Mouse (Mus musculus): ENCODE measurements around the gene Vash1. TPM values are rescaled to one million over a fixed set of nuclear protein-coding genes. Genes with fewer than 3 reads are reported as not detected.
A peak's percentile ranks its signal among the peaks of the same experiment; 100 is the strongest.

The Vash1 gene
- polyA plus RNA-seq, 1 experiment, result 1.6 TPM

DNA sequence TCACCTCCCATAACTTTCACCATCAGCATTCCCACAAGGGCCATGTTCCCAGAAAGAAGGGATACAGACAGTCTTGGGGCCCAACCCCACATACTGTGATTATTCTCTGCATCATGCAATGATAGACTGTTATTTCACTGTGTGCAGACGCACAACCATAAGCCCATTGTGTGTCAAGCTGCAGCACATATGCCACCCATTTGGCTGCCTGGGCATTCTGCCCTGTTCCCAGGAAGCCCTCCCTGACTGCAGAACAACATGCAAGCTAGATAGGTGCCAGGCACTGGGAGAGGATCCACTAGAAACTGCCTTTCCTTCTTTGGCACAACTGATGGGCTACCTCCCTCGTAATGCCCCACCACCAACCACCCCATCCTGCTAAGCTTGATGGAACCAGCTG is 10.1 kb upstream of the Vash1 start:
- no peak for TF ChIP-seq TCF3 (IDR thresholded peaks at IDR 0.05; ENCODE audit: insufficient read length, low read depth)
- no peak for TF ChIP-seq POLR2A (IDR thresholded peaks at IDR 0.05; ENCODE audit: insufficient read length, low read depth)
- TF ChIP-seq E2F4 (IDR thresholded peaks at IDR 0.05; ENCODE audit: insufficient read depth), result no peak
- TF ChIP-seq REST (IDR thresholded peaks at IDR 0.05; ENCODE audit: insufficient read depth, insufficient read length), result no peak
- no peak for TF ChIP-seq MAX (IDR thresholded peaks at IDR 0.05; ENCODE audit: low read depth)
- no peak for TF ChIP-seq CEBPB (IDR thresholded peaks at IDR 0.05; ENCODE audit: insufficient read depth, poor library complexity, severe bottlenecking)
- no peak for TF ChIP-seq SRF (IDR thresholded peaks at IDR 0.05; ENCODE audit: control insufficient read depth, insufficient read length, low read depth)
- TF ChIP-seq USF1 (IDR thresholded peaks at IDR 0.05; ENCODE audit: low read depth), result no peak
- TF ChIP-seq TCF12 (IDR thresholded peaks at IDR 0.05; ENCODE audit: insufficient read depth, poor library complexity, severe bottlenecking), result no peak
- TF ChIP-seq MYOD1 (IDR thresholded peaks at IDR 0.05; ENCODE audit: control insufficient read depth in 1 of 3, insufficient read length in 2 of 3, low read depth in 2 of 3), result no peak
- TF ChIP-seq POLR2AphosphoS2 (IDR thresholded peaks at IDR 0.05; ENCODE audit: insufficient read length, low read depth), result no peak
- no peak for TF ChIP-seq MYOG (IDR thresholded peaks at IDR 0.05; ENCODE audit: control insufficient read depth in 1 of 3, insufficient read depth in 1 of 3, insufficient read length in 2 of 3, low read depth in 2 of 3)
- Histone ChIP-seq H3K4me2 (ENCODE audit: low read depth) (no peak overlapping the region), H3K79me2 (ENCODE audit: control insufficient read depth, insufficient read depth) (no peaks in the 10 kb centered on the region), H3K27me3 (ENCODE audit: control insufficient read depth, insufficient read depth, insufficient read length) (peaks cover 36% of the 10 kb centered on the region), H3ac (ENCODE audit: control insufficient read depth, insufficient read length) (no peak overlapping the region), H3K36me3 (ENCODE audit: control insufficient read depth, insufficient read depth) (no peaks in the 10 kb centered on the region), H3K4me3 (no peak overlapping the region)

DNA sequence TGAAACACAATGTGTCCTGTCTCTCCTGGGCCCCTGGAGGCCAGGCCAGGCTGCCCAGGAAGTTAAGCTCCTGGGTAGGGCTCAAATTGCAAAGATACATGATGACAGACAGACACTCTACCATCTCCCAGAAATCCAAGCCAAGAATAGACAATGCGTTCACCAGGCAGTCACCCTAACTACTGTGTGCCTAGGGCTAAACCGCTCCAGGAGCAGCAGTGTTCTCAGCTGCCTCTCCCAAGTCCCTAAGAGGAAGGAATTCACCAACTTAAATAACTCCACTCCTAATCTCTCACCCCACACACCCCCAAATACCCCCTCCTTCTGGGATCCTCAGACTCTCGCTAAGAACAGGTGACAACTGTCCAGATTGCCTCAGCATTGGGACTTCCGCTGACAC is 6.4 kb upstream of the Vash1 start:
- TF ChIP-seq CEBPB (IDR thresholded peaks at IDR 0.05; ENCODE audit: insufficient read depth, poor library complexity, severe bottlenecking) (no peak), SRF (IDR thresholded peaks at IDR 0.05; ENCODE audit: control insufficient read depth, insufficient read length, low read depth) (no peak), MYOD1 (IDR thresholded peaks at IDR 0.05; ENCODE audit: control insufficient read depth in 1 of 3, insufficient read length in 2 of 3, low read depth in 2 of 3) (no peak), TCF12 (IDR thresholded peaks at IDR 0.05; ENCODE audit: insufficient read depth, poor library complexity, severe bottlenecking) (no peak), E2F4 (IDR thresholded peaks at IDR 0.05; ENCODE audit: insufficient read depth) (no peak), POLR2A (IDR thresholded peaks at IDR 0.05; ENCODE audit: insufficient read length, low read depth) (no peak), REST (IDR thresholded peaks at IDR 0.05; ENCODE audit: insufficient read depth, insufficient read length) (no peak), USF1 (IDR thresholded peaks at IDR 0.05; ENCODE audit: low read depth) (no peak), MAX (IDR thresholded peaks at IDR 0.05; ENCODE audit: low read depth) (no peak), TCF3 (IDR thresholded peaks at IDR 0.05; ENCODE audit: insufficient read length, low read depth) (no peak), MYOG (IDR thresholded peaks at IDR 0.05; ENCODE audit: control insufficient read depth in 1 of 3, insufficient read depth in 1 of 3, insufficient read length in 2 of 3, low read depth in 2 of 3) (no peak), POLR2AphosphoS2 (IDR thresholded peaks at IDR 0.05; ENCODE audit: insufficient read length, low read depth) (no peak)
- no peak overlapping the region for H3K4me2 ChIP-seq (ENCODE audit: low read depth)
- H3ac ChIP-seq (ENCODE audit: control insufficient read depth, insufficient read length), result no peak overlapping the region
- no peaks in the 10 kb centered on the region for H3K36me3 ChIP-seq (ENCODE audit: control insufficient read depth, insufficient read depth)
- H3K4me3 ChIP-seq, result no peak overlapping the region
- no peaks in the 10 kb centered on the region for H3K79me2 ChIP-seq (ENCODE audit: control insufficient read depth, insufficient read depth)
- H3K27me3 ChIP-seq (ENCODE audit: control insufficient read depth, insufficient read depth, insufficient read length), result peaks cover 22% of the 10 kb centered on the region

DNA sequence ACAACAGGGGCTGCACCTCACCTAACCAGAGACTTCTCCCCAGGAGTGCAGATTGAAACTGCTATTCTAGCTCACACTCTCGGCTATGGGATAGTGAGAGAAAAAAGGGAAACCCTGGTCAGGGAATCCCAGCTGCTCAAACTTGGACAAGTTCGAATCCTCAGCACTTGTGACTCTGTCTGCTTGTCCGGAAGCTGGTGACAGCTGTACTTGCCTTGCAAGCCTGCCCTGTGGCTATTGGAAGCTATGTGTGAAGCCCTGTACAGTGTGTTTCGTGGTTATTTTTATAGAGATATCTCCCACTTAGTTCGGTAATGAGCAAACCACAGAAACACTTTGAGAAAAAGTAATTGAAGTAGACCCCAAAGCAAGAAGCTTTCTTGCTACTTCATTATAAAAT is 6.0 kb upstream of the Vash1 start:
- TF ChIP-seq E2F4 (IDR thresholded peaks at IDR 0.05; ENCODE audit: insufficient read depth), result no peak
- peak in 2 of 3 experiments; percentile 59 to 79 for TF ChIP-seq MYOG (IDR thresholded peaks at IDR 0.05; ENCODE audit: control insufficient read depth in 1 of 3, insufficient read depth in 1 of 3, insufficient read length in 2 of 3, low read depth in 2 of 3)
- peak in 2 of 3 experiments; percentile 18 to 33 for TF ChIP-seq MYOD1 (IDR thresholded peaks at IDR 0.05; ENCODE audit: control insufficient read depth in 1 of 3, insufficient read length in 2 of 3, low read depth in 2 of 3)
- Histone ChIP-seq H3K27me3 (ENCODE audit: control insufficient read depth, insufficient read depth, insufficient read length) (peaks cover 23% of the 10 kb centered on the region), H3K4me2 (ENCODE audit: low read depth) (no peak overlapping the region), H3K79me2 (ENCODE audit: control insufficient read depth, insufficient read depth) (no peaks in the 10 kb centered on the region), H3ac (ENCODE audit: control insufficient read depth, insufficient read length) (no peak overlapping the region), H3K36me3 (ENCODE audit: control insufficient read depth, insufficient read depth) (no peaks in the 10 kb centered on the region), H3K4me3 (no peak overlapping the region)

DNA sequence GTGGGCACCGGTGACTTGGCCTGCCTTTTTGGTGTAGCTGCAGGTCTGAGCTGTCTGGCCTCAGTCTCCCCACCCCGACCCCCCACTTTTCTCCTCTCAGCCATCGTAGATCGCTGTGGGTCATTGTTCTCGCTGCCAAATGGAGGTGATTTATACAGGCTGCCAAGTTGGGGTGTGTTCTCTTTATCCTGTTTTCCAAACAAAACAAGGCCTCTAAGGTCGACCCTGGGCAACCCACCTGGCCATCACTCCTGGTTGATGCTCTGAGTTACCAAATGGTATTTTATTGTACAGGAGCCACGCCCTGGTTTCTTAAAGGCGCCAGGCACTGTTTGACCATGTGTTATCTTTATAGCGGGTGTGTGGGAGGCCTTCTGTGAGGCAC is 1.0 kb downstream of the Vash1 start:
- Histone ChIP-seq H3K27me3 (ENCODE audit: control insufficient read depth, insufficient read depth, insufficient read length) (peaks cover 35% of the 10 kb centered on the region), H3K79me2 (ENCODE audit: control insufficient read depth, insufficient read depth) (no peaks in the 10 kb centered on the region), H3K4me3 (peak overlapping the region; percentile 25), H3K36me3 (ENCODE audit: control insufficient read depth, insufficient read depth) (no peaks in the 10 kb centered on the region), H3K4me2 (ENCODE audit: low read depth) (peak overlapping the region; percentile 98), H3ac (ENCODE audit: control insufficient read depth, insufficient read length) (no peak overlapping the region)
- TF ChIP-seq MAX (IDR thresholded peaks at IDR 0.05; ENCODE audit: low read depth) (no peak), MYOD1 (IDR thresholded peaks at IDR 0.05; ENCODE audit: control insufficient read depth in 1 of 3, insufficient read length in 2 of 3, low read depth in 2 of 3) (no peak), POLR2A (IDR thresholded peaks at IDR 0.05; ENCODE audit: insufficient read length, low read depth) (no peak), MYOG (IDR thresholded peaks at IDR 0.05; ENCODE audit: control insufficient read depth in 1 of 3, insufficient read depth in 1 of 3, insufficient read length in 2 of 3, low read depth in 2 of 3) (no peak), SRF (IDR thresholded peaks at IDR 0.05; ENCODE audit: control insufficient read depth, insufficient read length, low read depth) (no peak), POLR2AphosphoS2 (IDR thresholded peaks at IDR 0.05; ENCODE audit: insufficient read length, low read depth) (no peak), USF1 (IDR thresholded peaks at IDR 0.05; ENCODE audit: low read depth) (no peak), CEBPB (IDR thresholded peaks at IDR 0.05; ENCODE audit: insufficient read depth, poor library complexity, severe bottlenecking) (no peak), E2F4 (IDR thresholded peaks at IDR 0.05; ENCODE audit: insufficient read depth) (no peak), REST (IDR thresholded peaks at IDR 0.05; ENCODE audit: insufficient read depth, insufficient read length) (no peak)

DNA sequence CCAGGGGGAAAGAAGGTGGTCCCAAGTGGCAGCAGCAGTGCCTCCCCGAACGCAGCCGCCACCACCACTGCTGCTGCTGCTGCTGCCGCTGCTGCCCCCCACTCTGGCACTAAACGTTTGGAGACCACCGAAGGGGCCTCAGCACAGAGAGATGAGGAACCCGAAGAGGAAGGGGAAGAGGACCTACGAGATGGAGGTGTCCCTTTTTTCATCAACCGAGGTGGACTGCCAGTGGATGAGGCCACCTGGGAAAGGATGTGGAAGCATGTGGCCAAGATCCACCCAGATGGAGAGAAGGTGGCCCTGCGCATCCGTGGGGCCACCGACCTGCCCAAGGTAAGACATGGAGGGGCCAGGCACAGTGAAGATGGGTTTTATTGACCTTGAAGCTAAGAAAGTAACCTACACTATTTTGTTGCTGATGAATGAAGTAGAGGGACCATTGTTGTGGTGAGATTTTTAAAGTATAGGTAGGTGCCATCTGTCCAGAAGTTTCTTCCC is 1.5 kb downstream of the Vash1 start:
- Histone ChIP-seq H3K27me3 (ENCODE audit: control insufficient read depth, insufficient read depth, insufficient read length) (peaks cover 35% of the 10 kb centered on the region), H3K79me2 (ENCODE audit: control insufficient read depth, insufficient read depth) (no peaks in the 10 kb centered on the region), H3ac (ENCODE audit: control insufficient read depth, insufficient read length) (no peak overlapping the region), H3K36me3 (ENCODE audit: control insufficient read depth, insufficient read depth) (no peaks in the 10 kb centered on the region), H3K4me2 (ENCODE audit: low read depth) (no peak overlapping the region), H3K4me3 (peak overlapping the region; percentile 25)
- TF ChIP-seq SRF (IDR thresholded peaks at IDR 0.05; ENCODE audit: control insufficient read depth, insufficient read length, low read depth) (no peak), REST (IDR thresholded peaks at IDR 0.05; ENCODE audit: insufficient read depth, insufficient read length) (no peak), USF1 (IDR thresholded peaks at IDR 0.05; ENCODE audit: low read depth) (no peak), TCF3 (IDR thresholded peaks at IDR 0.05; ENCODE audit: insufficient read length, low read depth) (no peak), E2F4 (IDR thresholded peaks at IDR 0.05; ENCODE audit: insufficient read depth) (no peak), POLR2AphosphoS2 (IDR thresholded peaks at IDR 0.05; ENCODE audit: insufficient read length, low read depth) (no peak), TCF12 (IDR thresholded peaks at IDR 0.05; ENCODE audit: insufficient read depth, poor library complexity, severe bottlenecking) (no peak), MAX (IDR thresholded peaks at IDR 0.05; ENCODE audit: low read depth) (no peak), POLR2A (IDR thresholded peaks at IDR 0.05; ENCODE audit: insufficient read length, low read depth) (no peak), MYOD1 (IDR thresholded peaks at IDR 0.05; ENCODE audit: control insufficient read depth in 1 of 3, insufficient read length in 2 of 3, low read depth in 2 of 3) (no peak), CEBPB (IDR thresholded peaks at IDR 0.05; ENCODE audit: insufficient read depth, poor library complexity, severe bottlenecking) (no peak), MYOG (IDR thresholded peaks at IDR 0.05; ENCODE audit: control insufficient read depth in 1 of 3, insufficient read depth in 1 of 3, insufficient read length in 2 of 3, low read depth in 2 of 3) (no peak)
